Comparison of ENCODE assay signal across 8 mouse cellular contexts in the genomic region with DNA sequence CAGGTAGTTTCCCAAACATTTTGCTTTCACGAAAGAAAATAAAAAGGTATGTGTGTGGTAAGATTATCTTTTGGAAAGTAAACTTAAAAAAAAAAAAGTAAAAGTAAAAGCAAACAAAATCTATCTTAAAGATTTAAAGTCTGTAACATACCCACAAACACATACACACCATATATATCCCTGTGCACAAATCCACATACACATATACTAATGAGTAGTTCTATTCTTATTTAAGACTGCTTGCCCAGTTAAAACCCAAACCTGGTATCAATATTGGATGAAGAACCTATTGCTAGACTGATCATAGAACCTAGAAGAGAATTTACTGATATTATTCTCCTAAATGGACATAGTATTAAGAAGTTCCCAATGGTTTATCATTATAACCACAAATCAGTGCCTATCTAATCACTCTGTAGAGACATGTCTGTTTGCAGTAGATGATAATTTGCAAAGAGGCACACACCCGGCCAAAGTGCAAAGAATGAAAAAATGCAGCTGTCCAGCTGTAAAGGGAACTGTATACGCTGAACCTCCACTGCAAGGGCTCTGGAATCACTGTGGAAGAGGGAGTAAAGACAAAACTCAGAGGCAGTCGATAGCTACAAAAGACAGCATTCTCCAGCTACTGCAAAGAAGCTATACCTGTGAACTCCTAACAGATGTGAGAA.
"Had no signal": no experiment of that assay in that cellular context is flagged by ENCODE, and none has a peak within 500 bp of the region (broad histone marks: within the 10 kb centered on the region; RNA-seq: fewer than 3 reads in every experiment).

No protein-coding gene starts in this region.

- ATAC-seq: midbrain, embryonic 13.5 days had no signal

- H3K36me3 ChIP-seq: hindbrain, embryonic 15.5 days; limb, embryonic 13.5 days; midbrain, embryonic 13.5 days had no signal

- H3K9ac ChIP-seq: hindbrain, embryonic 15.5 days; limb, embryonic 13.5 days; liver, embryonic 14.5 days; midbrain, embryonic 13.5 days had no signal

- H3K4me2 ChIP-seq: hindbrain, embryonic 15.5 days; limb, embryonic 13.5 days; midbrain, embryonic 13.5 days had no signal

- H3K4me1 ChIP-seq: hindbrain, embryonic 15.5 days; limb, embryonic 13.5 days; midbrain, embryonic 13.5 days had no signal

- DNase-seq: left cerebral cortex, postnatal 4 days; right cerebral cortex, postnatal 14 days; thymus, adult 2 months; thymus, postnatal 25 days had no signal

- H3K27me3 ChIP-seq: hindbrain, embryonic 15.5 days; limb, embryonic 13.5 days; midbrain, embryonic 13.5 days had no signal

- H3K27ac ChIP-seq: hindbrain, embryonic 15.5 days; limb, embryonic 13.5 days; liver, embryonic 14.5 days; midbrain, embryonic 13.5 days had no signal

- H3K9me3 ChIP-seq: hindbrain, embryonic 15.5 days; limb, embryonic 13.5 days; midbrain, embryonic 13.5 days had no signal

- H3K4me3 ChIP-seq: hindbrain, embryonic 15.5 days; limb, embryonic 13.5 days; midbrain, embryonic 13.5 days had no signal
